Mouse (Mus musculus) layer of hippocampus, adult 18-20 months (tissue): Measurements from ENCODE around the gene Slc25a1. TPM values are rescaled to one million over a fixed set of nuclear protein-coding genes. Genes with fewer than 3 reads are reported as not detected.

Experiments used
- DNase-seq, 2 experiments: peaks; one replicate each; pipeline ENCODE4 v3.0.0; 2022; ENCODE audit warnings: low spot score in 2 of 2
- total RNA-seq, 2 experiments: library from RNA; stranded (reverse); gene quantifications; 2 replicates each; pipeline ENCODE4 v1.2.3; 2021

The Slc25a1 gene
- total RNA-seq, 2 experiments from 2014 or later: 42.0 to 45.9 TPM

DNA sequence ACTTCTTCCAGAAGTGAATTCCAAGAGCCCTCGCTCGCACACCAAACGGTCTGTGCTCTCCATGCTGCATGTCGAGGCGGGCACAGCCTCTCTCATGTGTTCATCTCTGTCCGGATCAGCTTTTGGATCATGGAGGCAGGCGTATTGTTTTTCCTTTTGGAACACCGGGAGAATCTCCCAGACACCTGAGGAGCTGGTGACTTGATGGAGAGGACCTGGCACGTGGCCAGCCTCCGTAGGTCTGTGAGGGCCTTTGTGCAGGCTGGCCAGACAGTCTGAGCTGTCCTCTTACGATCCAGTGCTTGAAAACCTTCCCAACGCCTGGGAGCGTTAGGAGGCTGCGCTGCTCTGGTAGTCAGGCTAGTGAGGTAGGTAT lies 5.9 kb downstream of the Slc25a1 start:
- DNase-seq: no peak

DNA sequence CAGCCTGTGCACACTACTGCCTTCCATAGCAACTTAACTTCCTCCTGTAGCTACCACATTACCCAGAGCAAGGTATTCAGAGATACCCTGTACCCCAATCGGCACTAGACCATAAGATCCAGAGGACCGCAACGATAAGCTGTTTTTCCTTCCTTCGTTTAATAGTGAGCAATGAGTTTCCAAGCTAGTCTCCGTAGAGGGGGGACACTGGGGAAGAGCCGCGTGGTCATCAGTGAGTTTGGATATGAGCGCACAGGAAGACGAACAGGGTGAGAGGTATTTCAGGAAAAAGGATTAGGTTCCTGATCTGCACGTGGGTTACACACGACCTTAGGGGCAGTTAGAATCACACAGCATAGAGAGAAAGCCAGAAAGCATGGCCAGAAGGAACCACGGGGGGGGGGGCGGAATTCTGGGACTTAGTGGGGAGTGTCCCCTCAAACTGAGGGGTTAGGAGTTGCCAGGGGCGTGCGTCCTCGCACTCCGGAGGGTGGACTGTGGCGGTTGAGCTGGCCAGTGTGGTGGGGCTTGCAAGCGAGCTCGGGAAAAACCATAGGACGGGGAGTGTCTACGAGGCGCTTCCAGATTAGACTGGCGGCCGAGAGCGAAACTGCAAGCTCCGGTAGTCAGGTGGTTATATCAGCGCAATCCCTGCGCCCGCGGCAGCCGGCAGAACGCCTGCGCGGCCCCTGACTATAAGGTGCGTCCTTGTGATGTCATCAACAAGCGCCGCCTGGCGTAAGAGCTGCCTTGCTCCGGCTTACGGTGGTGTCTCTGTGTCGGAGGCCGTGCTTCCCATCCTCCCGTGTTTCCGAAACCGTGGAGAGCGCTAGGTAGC lies 6.5 kb downstream of the Slc25a1 start:
- DNase-seq: peak; percentile 94 to 98

DNA sequence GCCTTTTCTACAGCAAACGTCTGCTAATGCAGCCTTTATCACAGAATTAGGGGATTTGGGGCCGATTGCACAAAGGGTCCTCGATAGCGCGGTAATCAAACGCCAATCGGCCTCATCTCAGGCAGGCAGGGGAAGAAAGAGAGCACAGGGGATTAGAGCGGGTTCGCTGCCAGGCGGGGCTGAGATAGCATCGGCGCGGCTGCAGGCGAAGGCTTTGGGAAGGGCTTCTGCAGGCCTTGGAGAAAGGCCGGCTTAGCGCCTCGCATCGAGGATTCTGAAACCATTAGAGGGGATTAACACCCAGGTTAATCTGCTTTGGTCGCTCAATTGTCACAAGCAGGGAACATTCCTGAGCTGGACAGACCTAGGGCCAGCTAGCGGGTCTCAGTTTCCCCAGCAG lies 7.4 kb downstream of the Slc25a1 start:
- DNase-seq: no peak

DNA sequence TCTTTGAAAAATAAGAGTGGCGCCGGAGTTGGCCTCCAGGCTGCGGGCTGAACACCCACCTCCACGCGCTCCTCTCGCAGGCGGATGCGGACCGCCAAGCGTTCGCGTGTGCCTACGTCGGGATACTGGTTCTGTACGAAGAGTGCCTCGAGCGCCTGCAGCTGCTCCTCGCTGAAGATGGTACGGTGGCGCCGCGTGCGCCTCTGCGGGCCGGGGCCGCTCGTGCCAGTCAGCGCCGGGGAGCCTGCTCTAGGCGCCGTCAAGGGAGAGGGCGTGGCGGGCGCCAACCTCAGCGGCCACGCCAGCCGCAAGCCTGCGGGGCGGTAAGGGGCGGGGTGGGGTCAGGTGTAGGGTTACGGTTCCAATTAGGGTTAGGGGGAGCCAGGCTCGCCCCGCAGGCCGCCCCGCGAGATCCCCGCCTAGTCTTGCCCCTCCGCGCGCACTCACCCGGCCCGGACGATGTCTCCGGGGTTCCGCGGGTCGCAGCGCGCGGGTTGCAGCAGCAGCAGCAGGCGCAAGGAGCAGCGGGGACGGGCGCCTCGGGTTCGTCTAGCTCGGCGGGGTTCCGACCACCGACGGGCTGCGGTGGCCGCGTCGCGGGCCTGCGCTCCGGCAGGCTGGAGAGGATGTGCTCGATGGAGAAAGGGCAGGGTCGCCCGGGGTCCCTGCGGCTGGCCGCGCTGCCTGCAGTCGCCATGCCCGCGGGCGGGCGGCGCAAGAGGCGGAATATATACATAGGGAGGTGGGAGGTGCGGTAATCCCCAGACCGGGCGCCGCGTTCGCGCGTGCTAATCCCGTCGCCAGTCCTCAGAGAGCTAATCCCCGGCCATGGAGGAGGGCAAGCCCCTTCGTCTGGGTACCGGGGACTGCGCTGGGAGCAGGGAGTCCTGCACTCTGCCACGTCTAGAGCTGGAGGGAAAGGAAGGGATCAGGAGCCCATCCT lies 13.4 kb downstream of the Slc25a1 start, which contains the start of gene Gsc2:
TSS of gene Gsc2 (minus strand) at position 753 of the 943 bp plus-strand sequence.
- no peak for DNase-seq

DNA sequence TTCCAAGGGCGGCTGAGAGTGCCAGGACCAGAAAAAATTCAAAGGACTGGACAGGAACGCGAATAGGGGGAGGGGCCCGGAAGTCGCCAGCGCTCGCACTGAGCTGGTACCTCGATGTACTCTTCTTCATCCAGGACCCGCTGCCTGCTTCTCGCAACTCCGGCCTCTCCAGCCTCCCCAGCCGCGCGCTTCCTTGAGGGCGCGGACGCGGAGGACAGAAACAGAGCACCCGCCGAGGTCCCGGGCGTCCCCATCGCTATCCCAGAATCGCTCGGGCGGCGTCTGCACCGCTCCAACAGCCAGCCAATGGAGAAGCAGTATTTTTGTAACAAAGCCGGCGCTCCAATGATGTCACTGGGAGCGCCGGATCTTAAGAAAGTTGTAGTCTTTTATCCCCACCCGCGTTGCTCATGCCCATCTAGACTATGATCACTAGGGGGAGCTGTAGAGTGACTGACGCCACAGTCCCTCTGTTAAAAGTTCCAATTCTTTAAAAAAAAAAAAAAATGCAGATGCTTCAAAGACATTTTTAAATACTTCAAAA lies 16.9 kb downstream of the Slc25a1 start, which contains the start of gene Ess2:
TSS of gene Ess2 (minus strand) at position 297 of the 544 bp plus-strand sequence.
- DNase-seq: peak; percentile 92 to 98

GRCm38 (mm10) chr16:17898462-17898861 lies 29.6 kb downstream of the Slc25a1 start, which contains the start of the genes Dgcr2 and Tssk2:
Gene Dgcr2, minus strand, starts transcription at chr16:17898562.
Gene Tssk2, plus strand, starts transcription at chr16:17898637.
- DNase-seq: no peak

GRCm38 (mm10) chr16:17896091-17896490 lies 31.9 kb downstream of the Slc25a1 start:
- no peak for DNase-seq

DNA sequence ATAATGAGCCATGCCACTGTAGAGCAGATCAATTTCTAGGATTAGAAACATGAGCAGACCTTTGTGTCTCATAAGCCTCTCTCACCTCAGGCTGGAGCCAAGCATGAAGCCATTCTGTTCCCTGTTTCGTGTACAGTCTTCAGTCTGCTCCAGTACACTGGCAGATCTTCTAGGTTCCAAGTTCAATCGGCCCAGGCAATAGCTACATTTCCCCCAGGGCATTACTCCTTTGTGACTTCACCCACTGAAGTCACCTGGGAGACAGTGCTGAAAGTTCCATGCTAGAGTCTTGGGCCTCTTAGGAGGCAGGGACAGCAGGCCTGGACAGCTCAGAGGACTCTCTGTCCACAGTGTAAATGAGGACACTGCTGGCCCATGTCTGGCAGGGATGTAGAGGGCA lies 34.1 kb downstream of the Slc25a1 start, which contains the start of gene Tssk1:
TSS of gene Tssk1 (plus strand) at position 301 of the 400 bp plus-strand sequence.
- no peak for DNase-seq

GRCm38 (mm10) chr16:17892606-17893005 lies 35.4 kb downstream of the Slc25a1 start:
- DNase-seq: no peak

DNA sequence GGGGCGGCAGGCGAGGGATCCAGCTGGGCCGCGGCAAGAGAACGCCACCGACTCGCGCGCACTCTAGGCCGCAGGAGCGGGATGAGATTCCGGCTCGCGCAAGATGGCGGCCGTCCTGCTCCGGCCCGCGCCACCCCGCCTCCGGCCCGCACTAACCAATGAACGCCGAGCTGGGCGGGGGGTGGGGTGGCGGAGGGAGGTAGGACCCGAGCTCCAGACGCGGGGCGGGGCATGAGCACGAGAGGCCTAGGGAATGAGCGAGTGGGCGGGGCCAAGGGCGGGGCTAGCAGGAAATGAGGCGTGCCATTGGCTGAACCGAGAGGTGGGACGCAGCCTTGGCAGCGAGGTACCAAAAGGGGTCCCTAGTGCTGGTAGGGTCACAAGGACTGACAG lies 36.5 kb downstream of the Slc25a1 start, which contains the start of gene Gm20518:
TSS of gene Gm20518 (minus strand) at position 105 of the 393 bp plus-strand sequence.
- peak; percentile 98 to 99 for DNase-seq

DNA sequence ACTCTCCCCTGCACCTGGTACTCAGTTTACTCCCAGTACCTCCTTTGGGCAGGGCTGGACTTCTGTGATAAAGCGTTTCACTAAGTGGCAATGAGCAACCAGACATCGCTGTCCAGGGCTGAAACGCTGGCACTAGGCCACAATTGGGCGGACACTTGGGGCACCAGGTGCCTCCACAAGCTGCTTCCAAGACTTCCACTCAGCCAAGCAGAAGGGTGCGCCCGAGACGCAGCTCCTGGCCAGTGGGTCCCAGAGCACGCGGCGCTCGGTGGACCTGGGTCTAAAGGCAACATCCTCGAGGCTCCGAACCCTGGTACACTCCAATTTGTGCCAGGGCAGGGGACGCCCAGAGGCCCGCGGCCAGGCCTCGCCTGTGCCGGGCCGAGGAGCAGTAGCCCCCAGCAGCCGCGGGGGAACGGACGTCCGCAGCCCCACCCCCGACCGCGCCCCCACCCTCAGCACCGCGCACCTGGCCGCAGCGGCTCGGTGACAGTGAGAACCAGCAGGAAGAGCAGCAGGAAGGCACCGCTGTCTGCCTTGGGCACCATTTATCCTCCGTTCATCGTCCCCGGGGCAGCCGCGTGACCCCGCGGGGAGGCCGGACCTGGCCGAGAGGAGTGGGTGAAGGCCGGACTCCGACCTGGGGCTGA lies 37.0 kb downstream of the Slc25a1 start:
- DNase-seq: peak; percentile 20 to 48

DNA sequence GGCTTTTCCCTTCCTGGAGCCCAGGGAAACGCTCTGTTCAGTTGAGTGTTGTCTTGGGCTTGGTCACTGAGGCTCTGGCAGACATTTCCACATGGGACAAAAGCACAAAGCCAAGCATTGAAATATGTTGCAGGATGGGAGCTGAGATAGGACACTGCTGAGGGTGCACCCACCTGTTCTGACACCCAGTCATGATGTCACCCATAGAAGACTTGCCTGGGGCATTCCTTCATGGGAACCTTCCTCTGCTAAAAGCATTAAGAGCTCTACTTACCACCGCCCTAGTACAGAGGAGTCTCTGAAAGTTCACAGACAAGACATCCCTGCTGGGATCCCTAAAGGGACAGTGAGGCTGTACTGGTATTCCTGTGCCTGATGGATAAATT lies 37.7 kb downstream of the Slc25a1 start:
- no peak for DNase-seq

DNA sequence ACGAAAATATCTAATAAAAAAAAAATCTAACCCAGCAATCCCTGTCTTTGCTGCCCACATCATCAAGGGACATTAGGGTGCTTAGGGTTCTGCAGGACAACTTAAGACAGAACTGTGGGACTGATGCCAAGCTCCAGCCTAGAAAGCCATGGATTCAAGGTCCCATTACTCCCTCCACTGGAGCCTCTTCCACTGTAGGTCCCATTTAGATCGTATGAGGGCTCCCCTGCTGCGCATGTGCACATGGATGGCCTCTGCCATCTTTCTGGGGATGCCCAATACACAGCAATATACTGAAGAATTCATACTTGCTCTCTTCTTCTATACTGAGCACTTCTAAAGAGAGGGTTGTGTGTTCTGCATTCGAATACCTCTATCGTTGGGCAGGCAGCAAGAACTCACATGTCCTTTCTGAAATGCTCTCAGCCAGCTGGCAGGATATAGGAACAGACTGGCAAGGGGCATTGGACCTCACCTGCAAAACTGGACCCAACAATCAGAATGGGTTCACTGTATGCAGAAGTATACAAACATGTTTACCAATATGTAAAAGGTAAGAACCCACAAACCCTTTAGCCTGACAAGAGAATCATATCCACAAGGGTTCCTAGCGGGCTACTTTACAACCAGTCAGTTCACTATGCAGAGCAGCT lies 38.2 kb downstream of the Slc25a1 start:
- no peak for DNase-seq

DNA sequence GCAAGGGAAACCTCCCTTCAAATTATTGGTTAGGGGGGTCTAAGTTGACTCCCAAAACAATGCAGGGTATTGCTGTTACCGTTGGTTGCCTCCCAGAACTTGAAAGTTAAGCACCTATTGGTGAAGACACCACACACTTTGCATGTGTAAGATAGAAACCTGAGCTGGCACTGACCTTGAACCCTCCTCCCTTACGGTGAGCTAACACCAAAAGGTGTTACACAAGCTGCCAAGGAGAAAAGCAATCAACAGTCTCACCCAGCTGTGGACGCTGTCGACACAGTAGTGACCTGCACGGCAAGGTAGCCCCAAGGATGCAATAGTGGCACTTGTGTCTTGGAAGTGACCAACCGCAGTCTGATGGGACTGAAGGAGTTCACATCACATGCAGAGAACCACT lies 43.9 kb downstream of the Slc25a1 start:
- DNase-seq: no peak

GRCm38 (mm10) chr16:17882196-17882595 lies 45.8 kb downstream of the Slc25a1 start:
- DNase-seq: no peak

DNA sequence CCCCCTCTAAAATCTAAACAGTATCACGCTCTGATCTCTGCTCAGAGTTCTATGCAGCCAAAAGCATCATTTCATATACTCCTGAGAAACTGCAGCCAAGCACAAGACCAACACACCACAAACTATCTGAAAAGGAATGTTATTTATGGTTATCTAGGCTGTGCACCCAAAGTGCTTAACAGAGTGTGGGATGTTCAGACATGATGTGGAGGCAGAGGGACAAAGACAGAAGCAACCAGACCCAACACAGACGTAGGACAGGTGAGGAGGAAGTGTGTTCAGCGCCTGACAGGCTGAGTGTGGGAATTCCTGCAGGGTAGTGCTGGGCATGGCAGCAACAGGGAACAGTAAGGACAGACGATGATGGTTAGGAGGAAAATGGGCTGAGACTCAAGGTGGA lies 48.4 kb downstream of the Slc25a1 start:
- no peak for DNase-seq

DNA sequence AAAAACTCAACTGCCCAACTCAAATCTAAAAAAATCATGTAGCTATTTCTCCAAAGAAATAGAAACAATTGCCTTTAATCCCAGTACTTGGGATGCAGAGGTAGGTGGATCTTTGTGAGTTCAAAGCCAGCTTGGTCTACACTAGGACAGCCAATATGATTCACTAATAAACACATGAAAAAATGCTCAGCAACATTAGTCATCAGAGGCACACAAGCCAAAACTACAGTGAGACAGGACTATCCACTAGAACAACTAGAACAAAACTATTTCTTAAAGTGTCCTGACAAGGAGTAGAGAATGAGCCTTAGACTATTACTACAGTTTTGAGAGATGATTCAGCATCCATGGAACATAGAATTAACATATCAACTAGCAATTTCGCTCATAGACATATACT lies 51.9 kb downstream of the Slc25a1 start:
- DNase-seq: no peak
